Mouse (Mus musculus) midbrain, embryonic 11.5 days (tissue): Measurements from ENCODE around the gene Mapkapk3. TPM values are rescaled to one million over a fixed set of nuclear protein-coding genes. Genes with fewer than 3 reads are reported as not detected.

ENCODE experiments used
- ATAC-seq: fragments of 200-750 bp; cut with Nextera tagmentation; 2 replicates; pipeline ENCODE4 v1.8.0; 2017; ENCODE audit warnings: moderate TSS enrichment, moderate library complexity; ENCODE audit not compliant: low FRiP score
- DNase-seq: peaks from one replicate; pipeline ENCODE4 v3.0.0; 2015; ENCODE audit warnings: low spot score; ENCODE audit errors: missing footprints
- H3K27ac ChIP-seq: fragments of 300-500 bp; sonication (generic); 2 replicates; pipeline ENCODE4 v1.5.1; 2014; ENCODE audit warnings: low read depth, low read length
- H3K27me3 ChIP-seq: fragments of 300-500 bp; sonication (generic); 2 replicates; pipeline ENCODE4 v1.6.1; 2014; ENCODE audit warnings: mild to moderate bottlenecking, low read length, moderate library complexity, mixed read lengths; ENCODE audit not compliant: control insufficient read depth, insufficient read depth
- H3K36me3 ChIP-seq: fragments of 300-500 bp; sonication (generic); 2 replicates; pipeline ENCODE4 v1.6.1; 2014; ENCODE audit warnings: mild to moderate bottlenecking, low read length, moderate library complexity, mixed read lengths; ENCODE audit not compliant: control insufficient read depth, insufficient read depth
- H3K4me1 ChIP-seq: fragments of 300-500 bp; sonication (generic); 2 replicates; pipeline ENCODE4 v1.6.1; 2014; ENCODE audit warnings: low read length; ENCODE audit not compliant: control insufficient read depth, insufficient read depth
- H3K4me2 ChIP-seq: fragments of 300-500 bp; sonication (generic); 2 replicates; pipeline ENCODE4 v1.6.1; 2014; ENCODE audit warnings: mild to moderate bottlenecking, moderate library complexity
- H3K4me3 ChIP-seq: fragments of 300-500 bp; sonication (generic); 2 replicates; pipeline ENCODE4 v1.5.1; 2014; ENCODE audit warnings: low read depth, low read length
- H3K9ac ChIP-seq: fragments of 300-500 bp; sonication (generic); 2 replicates; pipeline ENCODE4 v1.6.1; 2014; ENCODE audit warnings: low read length
- H3K9me3 ChIP-seq: fragments of 300-500 bp; sonication (generic); 2 replicates; pipeline ENCODE4 v1.6.1; 2016; ENCODE audit warnings: low read length; ENCODE audit not compliant: control insufficient read depth
- WGBS: fragments of 180-500 bp; shearing (Covaris S2); extraction: QIAGEN DNeasy Blood & Tissue Kit; methylation state at CpG from one replicate; pipeline ENCODE4 v1.1.7; 2014; 5-methylcytosine and 5-hydroxymethylcytosine counted together
- polyA plus RNA-seq: library from polyadenylated mRNA; unstranded; fragments of >200 nt; fragmentation: Nextera tagmentation; extraction: Ambion mirVana; gene quantifications from 2 replicates; pipeline ENCODE4 v1.2.1, GENCODE M21; 2014

Mapkapk3 gene
- polyA plus RNA-seq, 1 experiment from 2014 or later, result 2.7 TPM

DNA sequence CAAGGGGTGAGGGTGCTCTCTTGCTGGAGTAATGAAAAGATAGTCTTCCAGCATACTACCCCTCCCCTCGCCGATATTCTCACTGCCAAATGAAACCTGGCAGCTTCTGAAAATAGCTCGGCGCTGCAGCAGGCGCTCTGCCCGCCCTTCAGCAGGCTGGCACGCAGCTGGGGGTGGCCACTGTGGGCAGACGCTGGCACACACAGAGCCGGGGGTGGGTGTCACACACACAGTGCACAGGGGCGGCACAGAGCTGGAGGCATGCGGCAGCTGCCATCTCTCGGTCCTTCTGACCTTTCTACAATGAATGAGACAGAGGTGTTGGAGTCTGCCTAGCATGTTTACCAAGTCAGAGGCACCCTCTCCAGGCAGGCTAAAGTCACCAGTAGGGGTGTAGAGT lies 35.2 kb downstream of the Mapkapk3 start:
- ATAC-seq (no peak), DNase-seq (peak; percentile 67)
- WGBS, result 82% methylated on average over 12 of the region's 12 CpGs
- Histone ChIP-seq H3K36me3 (no peaks in the 10 kb centered on the region), H3K9ac (no peak overlapping the region), H3K27ac (no peak overlapping the region), H3K4me2 (no peak overlapping the region), H3K27me3 (no peaks in the 10 kb centered on the region), H3K4me3 (no peak overlapping the region), H3K9me3 (no peaks in the 10 kb centered on the region), H3K4me1 (peaks cover 7% of the 10 kb centered on the region)

DNA sequence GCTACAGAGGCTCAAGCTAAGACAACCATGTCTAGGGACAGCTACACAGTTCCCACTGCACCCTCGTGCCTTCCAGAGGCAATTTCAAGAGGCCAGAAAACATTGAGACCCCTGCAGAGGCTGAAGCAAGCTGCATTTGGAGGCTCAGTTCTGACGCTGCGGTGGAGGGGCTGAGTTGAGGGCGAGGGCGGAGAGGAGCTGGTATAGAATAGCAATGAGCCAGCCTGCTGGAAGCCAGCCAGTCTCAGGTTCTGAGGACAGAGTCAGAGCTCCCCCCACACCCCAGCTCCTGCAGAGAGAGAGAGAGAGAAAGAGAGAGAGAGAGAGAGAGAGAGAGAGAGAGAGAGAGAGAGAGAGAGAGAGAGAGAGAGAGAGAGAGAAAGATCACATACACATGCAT lies 37.5 kb downstream of the Mapkapk3 start:
- DNase-seq (peak; percentile 81), ATAC-seq (0 out of 2 replicates have a peak, but pooled peaks have one; percentile 46)
- Histone ChIP-seq H3K36me3 (no peaks in the 10 kb centered on the region), H3K9me3 (no peaks in the 10 kb centered on the region), H3K27me3 (no peaks in the 10 kb centered on the region), H3K4me3 (no peak overlapping the region), H3K27ac (no peak overlapping the region), H3K9ac (no peak overlapping the region), H3K4me1 (peaks cover 7% of the 10 kb centered on the region), H3K4me2 (no peak overlapping the region)
- WGBS, result 21% methylated on average over 5 of the region's 5 CpGs

DNA sequence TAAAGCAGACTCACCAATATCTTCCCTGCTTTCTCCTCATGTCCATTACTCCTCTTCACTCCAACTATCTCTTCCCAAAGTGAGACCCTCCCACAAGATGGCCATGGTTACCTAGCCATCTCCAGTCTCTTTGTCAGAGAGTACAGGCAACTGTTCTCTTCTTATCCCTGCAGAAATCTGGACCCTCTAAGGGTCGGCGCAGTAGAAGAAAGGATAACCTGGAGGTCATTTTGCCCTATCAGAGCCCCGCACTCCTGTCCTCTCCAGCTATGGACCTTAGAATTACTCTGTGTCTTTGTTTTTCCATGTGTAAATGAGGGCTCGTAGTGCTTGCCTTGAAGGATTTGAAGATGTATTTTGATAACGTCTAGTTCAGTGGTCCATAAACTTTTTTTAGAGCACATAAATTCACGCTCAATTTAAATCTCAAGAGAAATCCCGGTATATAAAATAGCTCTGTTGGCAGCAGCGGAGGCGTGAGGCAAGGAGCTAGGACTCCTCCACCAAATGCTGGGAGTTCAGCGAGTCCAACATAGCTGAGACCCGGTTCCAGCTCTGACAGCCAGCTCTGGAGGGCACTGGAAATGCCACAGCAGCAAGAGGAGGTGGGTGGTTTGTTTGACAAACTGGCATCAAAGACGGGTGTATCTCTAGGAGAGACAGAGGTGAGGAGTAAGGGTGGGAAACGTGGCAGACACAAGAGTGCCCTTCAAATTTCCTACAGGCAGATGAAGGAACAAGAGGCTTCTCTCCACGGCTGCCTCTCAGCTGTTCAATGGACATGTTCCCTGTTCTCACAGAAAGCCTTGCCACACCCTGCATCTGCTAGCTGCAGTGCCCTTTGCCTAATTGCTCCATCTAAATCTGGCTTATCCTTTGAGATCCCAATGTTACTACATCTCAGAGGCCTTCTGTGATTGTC lies 39.0 kb downstream of the Mapkapk3 start:
- peak; percentile 65 for DNase-seq
- Histone ChIP-seq H3K27me3 (no peaks in the 10 kb centered on the region), H3K4me2 (no peak overlapping the region), H3K36me3 (no peaks in the 10 kb centered on the region), H3K4me1 (peaks cover 5% of the 10 kb centered on the region), H3K27ac (no peak overlapping the region), H3K9me3 (no peaks in the 10 kb centered on the region), H3K4me3 (no peak overlapping the region), H3K9ac (no peak overlapping the region)
- no peak for ATAC-seq
- WGBS, result 83% methylated on average over 14 of the region's 14 CpGs

DNA sequence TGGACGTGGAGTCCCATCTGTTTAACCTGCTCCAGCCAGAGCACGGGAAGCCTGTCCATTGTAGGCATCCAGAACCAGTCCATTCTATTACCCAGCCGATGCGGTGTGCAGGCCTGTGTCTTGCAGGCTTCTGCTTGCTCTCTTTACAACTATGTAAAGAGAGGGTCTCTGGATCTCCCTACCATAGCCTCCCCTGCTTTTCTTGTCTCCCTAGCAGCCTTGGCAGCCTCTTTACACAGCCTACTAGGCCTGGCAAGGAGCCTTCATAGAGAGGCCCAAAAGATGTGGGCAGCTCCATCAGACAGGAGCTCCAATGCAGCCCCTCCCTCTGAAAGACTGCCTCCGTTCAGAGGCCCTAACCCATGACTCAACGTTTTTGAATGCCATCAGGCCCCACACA lies 40.5 kb downstream of the Mapkapk3 start:
- Histone ChIP-seq H3K36me3 (no peaks in the 10 kb centered on the region), H3K4me2 (no peak overlapping the region), H3K9ac (no peak overlapping the region), H3K9me3 (no peaks in the 10 kb centered on the region), H3K27ac (no peak overlapping the region), H3K4me1 (peaks cover 2% of the 10 kb centered on the region; the same call in 1 of the 2 replicates), H3K4me3 (no peak overlapping the region), H3K27me3 (no peaks in the 10 kb centered on the region)
- WGBS, result 74% methylated on average over 6 of the region's 6 CpGs
- no peak for ATAC-seq
- DNase-seq, result peak; percentile 12

DNA sequence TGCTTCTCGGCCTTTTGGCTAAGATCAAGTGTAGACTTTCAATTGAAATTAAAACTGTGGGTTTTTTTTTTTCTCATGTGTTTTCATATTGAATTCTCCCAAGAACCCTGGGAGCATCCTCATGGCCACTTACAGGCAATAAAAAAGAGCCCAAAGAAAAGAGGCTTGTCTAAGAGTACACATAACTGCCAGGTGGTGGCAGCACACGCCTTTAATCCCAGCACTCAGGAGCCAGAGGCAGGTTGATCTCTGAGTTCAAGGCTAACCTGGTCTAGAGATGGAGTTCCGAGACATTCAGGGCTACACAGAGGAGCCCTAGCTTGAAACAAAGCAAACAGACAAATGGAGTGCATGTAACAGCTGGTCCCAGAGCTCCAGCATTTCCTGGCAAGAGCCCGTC lies 43.5 kb downstream of the Mapkapk3 start:
- Histone ChIP-seq H3K27ac (no peak overlapping the region), H3K36me3 (no peaks in the 10 kb centered on the region), H3K9ac (no peak overlapping the region), H3K4me2 (no peak overlapping the region), H3K4me1 (no peaks in the 10 kb centered on the region), H3K9me3 (no peaks in the 10 kb centered on the region), H3K4me3 (no peak overlapping the region), H3K27me3 (no peaks in the 10 kb centered on the region)
- whole genome bisulfite sequencing, result 67% methylated on average over 4 of the region's 4 CpGs
- DNase-seq (peak; percentile 23), ATAC-seq (no peak)

DNA sequence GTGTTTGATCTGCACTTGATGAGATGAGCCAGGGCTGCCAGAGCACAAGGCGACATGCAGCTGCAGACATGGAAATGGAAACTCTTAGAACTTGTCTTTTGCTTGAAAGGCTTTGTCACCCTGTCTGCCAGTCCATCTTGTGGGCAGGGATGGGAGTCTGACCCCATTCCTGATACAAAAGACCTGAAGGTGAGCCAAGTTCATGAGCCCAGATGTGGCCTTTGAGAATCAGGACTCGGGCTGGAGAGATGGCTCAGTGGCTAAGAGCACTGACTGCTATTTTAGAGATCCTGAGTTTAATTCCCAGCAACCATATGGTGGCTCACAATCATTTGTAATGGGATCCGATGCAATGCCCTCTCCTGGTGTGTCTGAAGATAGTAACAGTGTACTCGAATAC lies 44.4 kb downstream of the Mapkapk3 start:
- H3K36me3 ChIP-seq, result no peaks in the 10 kb centered on the region
- H3K9me3 ChIP-seq, result no peaks in the 10 kb centered on the region
- H3K27ac ChIP-seq, result no peak overlapping the region
- H3K9ac ChIP-seq, result no peak overlapping the region
- no peak overlapping the region for H3K4me2 ChIP-seq
- no peaks in the 10 kb centered on the region for H3K27me3 ChIP-seq
- H3K4me3 ChIP-seq, result no peak overlapping the region
- DNase-seq, result peak; percentile 56
- 80% methylated on average over 4 of the region's 4 CpGs for WGBS
- ATAC-seq, result no peak
- H3K4me1 ChIP-seq, result no peaks in the 10 kb centered on the region

DNA sequence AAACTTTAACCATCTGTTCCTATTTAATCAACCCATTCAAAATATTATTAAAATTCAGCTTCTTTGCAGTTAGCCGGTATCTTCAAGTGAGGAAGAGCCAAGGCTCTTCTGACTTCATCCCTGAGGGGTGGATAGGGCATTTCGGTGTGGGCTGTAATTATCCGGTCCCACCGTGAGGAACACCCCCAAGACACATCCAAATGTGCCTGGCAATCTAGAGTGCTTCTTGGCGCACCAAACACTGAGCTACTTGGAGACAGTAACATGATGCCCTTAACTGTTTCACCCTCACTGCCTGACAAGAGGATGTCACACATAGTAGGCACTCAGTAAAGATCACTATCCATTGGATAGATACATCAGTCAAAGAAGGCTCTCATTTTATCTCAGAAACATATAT lies 53.5 kb downstream of the Mapkapk3 start:
- DNase-seq, result peak; percentile 71
- no peaks in the 10 kb centered on the region for H3K36me3 ChIP-seq
- 80% methylated on average over 5 of the region's 5 CpGs for WGBS

DNA sequence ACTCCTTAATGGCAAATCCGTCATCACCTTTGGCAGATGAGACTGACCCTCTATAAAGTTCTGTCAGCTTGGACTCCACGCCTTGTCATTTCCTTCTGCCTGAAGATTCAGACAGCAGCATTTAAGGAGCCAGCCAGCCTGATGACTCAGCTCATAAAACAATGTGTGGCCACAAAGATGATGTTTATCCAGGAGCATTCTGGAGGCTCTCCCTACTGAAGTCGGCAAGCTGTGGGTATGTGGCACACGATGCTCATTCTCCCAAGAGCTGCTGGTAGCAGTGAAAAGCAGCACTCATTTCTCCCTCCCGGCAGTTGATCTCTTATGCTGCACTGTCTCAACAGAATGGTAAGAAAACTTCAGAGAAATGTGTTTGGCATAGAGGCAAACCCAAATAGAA lies 54.4 kb downstream of the Mapkapk3 start:
- no peaks in the 10 kb centered on the region for H3K4me1 ChIP-seq
- H3K36me3 ChIP-seq, result no peaks in the 10 kb centered on the region
- H3K4me2 ChIP-seq, result no peak overlapping the region
- no peak for ATAC-seq
- no peak overlapping the region for H3K4me3 ChIP-seq
- H3K9ac ChIP-seq, result no peak overlapping the region
- H3K9me3 ChIP-seq, result no peaks in the 10 kb centered on the region
- DNase-seq, result peak; percentile 68
- H3K27me3 ChIP-seq, result peaks cover 30% of the 10 kb centered on the region
- H3K27ac ChIP-seq, result no peak overlapping the region
- WGBS, result 62% methylated on average over 5 of the region's 5 CpGs

More for the DNA sequence above, 53.5 kb downstream of the Mapkapk3 start:
- H3K27me3 ChIP-seq, result peaks cover 30% of the 10 kb centered on the region
- H3K4me2 ChIP-seq, result no peak overlapping the region
- no peaks in the 10 kb centered on the region for H3K4me1 ChIP-seq
- no peak overlapping the region for H3K4me3 ChIP-seq
- no peak for ATAC-seq
- no peak overlapping the region for H3K9ac ChIP-seq
- no peaks in the 10 kb centered on the region for H3K9me3 ChIP-seq
- no peak overlapping the region for H3K27ac ChIP-seq

DNA sequence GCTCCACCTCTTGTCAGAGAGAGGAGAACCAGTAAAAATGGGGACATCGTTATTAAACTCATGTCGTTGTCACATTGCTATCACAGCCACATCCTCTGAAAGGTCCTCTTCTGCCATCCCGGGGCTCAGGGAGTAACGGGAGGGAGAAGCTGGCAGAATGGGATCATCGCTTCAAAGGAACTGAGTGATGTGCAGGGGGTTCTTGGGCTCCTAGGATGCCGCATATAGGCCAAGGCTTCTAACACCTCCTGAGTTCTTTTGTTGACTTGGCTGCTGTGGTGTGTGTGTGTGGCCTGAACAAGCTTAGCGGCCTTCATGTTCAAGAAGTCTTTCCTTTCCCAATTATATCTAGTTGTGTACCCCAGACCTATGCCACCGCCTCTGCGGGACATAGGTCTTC lies 57.5 kb downstream of the Mapkapk3 start:
- H3K27ac ChIP-seq, result no peak overlapping the region
- peak overlapping the region; percentile 96 for H3K4me2 ChIP-seq
- H3K4me3 ChIP-seq, result peak overlapping the region; percentile 83
- ATAC-seq (peak; percentile 25; the same call in 1 of the 2 replicates), DNase-seq (no peak)
- H3K4me1 ChIP-seq, result no peaks in the 10 kb centered on the region
- H3K9me3 ChIP-seq, result no peaks in the 10 kb centered on the region
- H3K36me3 ChIP-seq, result no peaks in the 10 kb centered on the region
- peak overlapping the region; percentile 82 for H3K9ac ChIP-seq
- WGBS, result 26% methylated on average over 9 of the region's 9 CpGs
- H3K27me3 ChIP-seq, result peaks cover 28% of the 10 kb centered on the region
